Mouse (Mus musculus) midbrain, embryonic 10.5 days (tissue): ENCODE data around the gene Lrrfip1. TPM values are rescaled to one million over a fixed set of nuclear protein-coding genes. Genes with fewer than 3 reads are reported as not detected.

ENCODE experiments used
- DNase-seq: peaks from one replicate; pipeline ENCODE4 v3.0.0-alpha.2; 2017; ENCODE audit warnings: low spot score
- H3K27ac ChIP-seq: fragments of 300-500 bp; sonication (generic); replicated peaks from 2 replicates; pipeline ENCODE4 v1.5.1; 2016; ENCODE audit warnings: mild to moderate bottlenecking
- H3K27me3 ChIP-seq: fragments of 300-500 bp; sonication (generic); 2 replicates; pipeline ENCODE4 v1.6.1; 2016; ENCODE audit warnings: low read depth, mild to moderate bottlenecking; ENCODE audit not compliant: poor library complexity, severe bottlenecking
- H3K36me3 ChIP-seq: fragments of 300-500 bp; sonication (generic); 2 replicates; pipeline ENCODE4 v1.6.1; 2016; ENCODE audit warnings: mild to moderate bottlenecking, moderate library complexity
- H3K4me1 ChIP-seq: fragments of 300-500 bp; sonication (generic); 2 replicates; pipeline ENCODE4 v1.6.1; 2016
- H3K4me3 ChIP-seq: fragments of 300-500 bp; sonication (generic); 2 replicates; pipeline ENCODE4 v1.5.1; 2016; ENCODE audit warnings: mild to moderate bottlenecking, moderate library complexity
- H3K9me3 ChIP-seq: fragments of 300-500 bp; sonication (generic); replicated peaks from 2 replicates; pipeline ENCODE4 v1.6.1; 2016; ENCODE audit warnings: mild to moderate bottlenecking
- WGBS: fragments of 180-500 bp; shearing (Covaris S2); methylation state at CpG from one replicate; pipeline ENCODE4 v1.1.7; 2016; 5-methylcytosine and 5-hydroxymethylcytosine counted together
- polyA plus RNA-seq: library from polyadenylated mRNA; unstranded; fragments of >200 nt; fragmentation: Nextera tagmentation; extraction: Ambion mirVana; gene quantifications from 2 replicates; pipeline ENCODE4 v1.2.1, GENCODE M21; 2016

Gene Lrrfip1
- polyA plus RNA-seq, 1 experiment from 2014 or later = 22.2 TPM

- WGBS = 83% methylated on average over 6 of the region's 6 CpGs
- Histone ChIP-seq H3K4me3 (no peak overlapping the region), H3K36me3 (no peaks in the 10 kb centered on the region), H3K4me1 (peaks cover 4% of the 10 kb centered on the region), H3K27me3 (no peaks in the 10 kb centered on the region), H3K9me3 (no peaks in the 10 kb centered on the region), H3K27ac (no peak overlapping the region)
- no peak for DNase-seq
Observed at GRCm38 (mm10) chr1:91067716-91068115, 69.2 kb downstream of the Lrrfip1 start.

GRCm38 (mm10) chr1:91069575-91069974 lies 71.0 kb downstream of the Lrrfip1 start:
- Histone ChIP-seq H3K36me3 (no peaks in the 10 kb centered on the region), H3K27ac (no peak overlapping the region), H3K9me3 (no peaks in the 10 kb centered on the region), H3K4me3 (no peak overlapping the region), H3K4me1 (no peaks in the 10 kb centered on the region), H3K27me3 (no peaks in the 10 kb centered on the region)
- no peak for DNase-seq
- WGBS = 88% methylated on average over 6 of the region's 6 CpGs

GRCm38 (mm10) chr1:91070547-91070946 lies 72.0 kb downstream of the Lrrfip1 start:
- Histone ChIP-seq H3K36me3 (no peaks in the 10 kb centered on the region), H3K4me3 (no peak overlapping the region), H3K9me3 (no peaks in the 10 kb centered on the region), H3K27me3 (no peaks in the 10 kb centered on the region), H3K27ac (no peak overlapping the region), H3K4me1 (no peaks in the 10 kb centered on the region)
- no peak for DNase-seq
- 90% methylated on average over 8 of the region's 8 CpGs for WGBS

- WGBS = 91% methylated on average over 10 of the region's 10 CpGs
- DNase-seq = no peak
Observed at GRCm38 (mm10) chr1:91071671-91072290, 73.2 kb downstream of the Lrrfip1 start.

GRCm38 (mm10) chr1:91076946-91077345 lies 78.4 kb downstream of the Lrrfip1 start:
- H3K27ac ChIP-seq = 0 out of 2 replicates have a peak overlapping the region, but pooled peaks have one; percentile 30
- 62% methylated on average over 8 of the region's 8 CpGs for WGBS

More at GRCm38 (mm10) chr1:91071671-91072290, 73.2 kb downstream of the Lrrfip1 start:
- Histone ChIP-seq H3K27me3 (no peaks in the 10 kb centered on the region), H3K4me1 (peaks cover 6% of the 10 kb centered on the region), H3K27ac (no peak overlapping the region), H3K4me3 (no peak overlapping the region), H3K9me3 (no peaks in the 10 kb centered on the region), H3K36me3 (no peaks in the 10 kb centered on the region)

GRCm38 (mm10) chr1:91077456-91077855 lies 78.9 kb downstream of the Lrrfip1 start:
- no peak overlapping the region for H3K4me3 ChIP-seq
- H3K36me3 ChIP-seq = no peaks in the 10 kb centered on the region
- peak overlapping the region; percentile 30; the same call in 1 of the 2 replicates for H3K27ac ChIP-seq
- H3K4me1 ChIP-seq = peaks cover 15% of the 10 kb centered on the region
- 90% methylated on average over 9 of the region's 9 CpGs for WGBS
- H3K9me3 ChIP-seq = no peaks in the 10 kb centered on the region
- DNase-seq = no peak
- H3K27me3 ChIP-seq = no peaks in the 10 kb centered on the region

More at GRCm38 (mm10) chr1:91076946-91077345, 78.4 kb downstream of the Lrrfip1 start:
- Histone ChIP-seq H3K36me3 (no peaks in the 10 kb centered on the region), H3K4me3 (no peak overlapping the region), H3K9me3 (no peaks in the 10 kb centered on the region), H3K27me3 (no peaks in the 10 kb centered on the region), H3K4me1 (peaks cover 15% of the 10 kb centered on the region)
- no peak for DNase-seq

GRCm38 (mm10) chr1:91077980-91078379 lies 79.4 kb downstream of the Lrrfip1 start:
- Histone ChIP-seq H3K27me3 (no peaks in the 10 kb centered on the region), H3K36me3 (no peaks in the 10 kb centered on the region), H3K4me1 (peaks cover 15% of the 10 kb centered on the region), H3K9me3 (no peaks in the 10 kb centered on the region), H3K4me3 (no peak overlapping the region), H3K27ac (no peak overlapping the region)
- no peak for DNase-seq
- WGBS = 90% methylated on average over 8 of the region's 8 CpGs

- no peaks in the 10 kb centered on the region for H3K9me3 ChIP-seq
- DNase-seq = no peak
- H3K27ac ChIP-seq = no peak overlapping the region
- H3K4me1 ChIP-seq = peaks cover 15% of the 10 kb centered on the region
- no peaks in the 10 kb centered on the region for H3K36me3 ChIP-seq
- no peak overlapping the region for H3K4me3 ChIP-seq
- H3K27me3 ChIP-seq = no peaks in the 10 kb centered on the region
- WGBS = 94% methylated on average over 10 of the region's 10 CpGs
Observed at GRCm38 (mm10) chr1:91079740-91080422, 81.3 kb downstream of the Lrrfip1 start.

- no peaks in the 10 kb centered on the region for H3K27me3 ChIP-seq
- no peaks in the 10 kb centered on the region for H3K9me3 ChIP-seq
- no peak overlapping the region for H3K4me3 ChIP-seq
- DNase-seq = no peak
- no peaks in the 10 kb centered on the region for H3K36me3 ChIP-seq
- peaks cover 15% of the 10 kb centered on the region for H3K4me1 ChIP-seq
- whole genome bisulfite sequencing = 86% methylated on average over 7 of the region's 7 CpGs
- no peak overlapping the region for H3K27ac ChIP-seq
Observed at GRCm38 (mm10) chr1:91080423-91080749, 81.8 kb downstream of the Lrrfip1 start.

- no peaks in the 10 kb centered on the region for H3K27me3 ChIP-seq
- no peaks in the 10 kb centered on the region for H3K36me3 ChIP-seq
- H3K9me3 ChIP-seq = no peaks in the 10 kb centered on the region
- H3K4me3 ChIP-seq = no peak overlapping the region
- H3K27ac ChIP-seq = no peak overlapping the region
- DNase-seq = no peak
- peaks cover 13% of the 10 kb centered on the region for H3K4me1 ChIP-seq
- 92% methylated on average over 8 of the region's 8 CpGs for WGBS
Observed at GRCm38 (mm10) chr1:91084374-91084773, 85.8 kb downstream of the Lrrfip1 start.

- Histone ChIP-seq H3K9me3 (no peaks in the 10 kb centered on the region), H3K4me1 (peaks cover 13% of the 10 kb centered on the region), H3K36me3 (no peaks in the 10 kb centered on the region), H3K27me3 (no peaks in the 10 kb centered on the region), H3K4me3 (no peak overlapping the region), H3K27ac (no peak overlapping the region)
- WGBS = 85% methylated on average over 10 of the region's 10 CpGs
- DNase-seq = no peak
Observed at GRCm38 (mm10) chr1:91085009-91085408, 86.5 kb downstream of the Lrrfip1 start.

- DNase-seq = no peak
- Histone ChIP-seq H3K4me1 (peaks cover 13% of the 10 kb centered on the region), H3K27me3 (no peaks in the 10 kb centered on the region), H3K36me3 (no peaks in the 10 kb centered on the region), H3K27ac (no peak overlapping the region), H3K9me3 (no peaks in the 10 kb centered on the region), H3K4me3 (no peak overlapping the region)
- WGBS = 57% methylated on average over 2 of the region's 2 CpGs
Observed at GRCm38 (mm10) chr1:91085686-91086085, 87.1 kb downstream of the Lrrfip1 start.

GRCm38 (mm10) chr1:91086325-91086724 lies 87.8 kb downstream of the Lrrfip1 start:
- peak overlapping the region; percentile 67 for H3K27ac ChIP-seq

More at GRCm38 (mm10) chr1:91086325-91086724, 87.8 kb downstream of the Lrrfip1 start:
- Histone ChIP-seq H3K4me1 (peaks cover 13% of the 10 kb centered on the region), H3K9me3 (no peaks in the 10 kb centered on the region), H3K4me3 (no peak overlapping the region), H3K27me3 (no peaks in the 10 kb centered on the region), H3K36me3 (no peaks in the 10 kb centered on the region)
- DNase-seq = no peak
- WGBS = 44% methylated on average over 3 of the region's 3 CpGs
